Mouse (Mus musculus): ENCODE measurements around the gene Higd1b. TPM values are rescaled to one million over a fixed set of nuclear protein-coding genes. Genes with fewer than 3 reads are reported as not detected.

Higd1b gene
- polyA plus RNA-seq (2012; rRNA removed; ENCODE audit: low replicate concordance), result 3.1 and 6.5 TPM in 2 replicates

GRCm38 (mm10) chr11:102835549-102835948 is at the start of gene Higd1b:
Gene Higd1b, plus strand, starts transcription at chr11:102835849.

GRCm38 (mm10) chr11:102819021-102819782 is 16.4 kb upstream of the Higd1b start, which contains the start of gene Gjc1:
Gene Gjc1, minus strand, starts transcription at chr11:102819700.

DNA sequence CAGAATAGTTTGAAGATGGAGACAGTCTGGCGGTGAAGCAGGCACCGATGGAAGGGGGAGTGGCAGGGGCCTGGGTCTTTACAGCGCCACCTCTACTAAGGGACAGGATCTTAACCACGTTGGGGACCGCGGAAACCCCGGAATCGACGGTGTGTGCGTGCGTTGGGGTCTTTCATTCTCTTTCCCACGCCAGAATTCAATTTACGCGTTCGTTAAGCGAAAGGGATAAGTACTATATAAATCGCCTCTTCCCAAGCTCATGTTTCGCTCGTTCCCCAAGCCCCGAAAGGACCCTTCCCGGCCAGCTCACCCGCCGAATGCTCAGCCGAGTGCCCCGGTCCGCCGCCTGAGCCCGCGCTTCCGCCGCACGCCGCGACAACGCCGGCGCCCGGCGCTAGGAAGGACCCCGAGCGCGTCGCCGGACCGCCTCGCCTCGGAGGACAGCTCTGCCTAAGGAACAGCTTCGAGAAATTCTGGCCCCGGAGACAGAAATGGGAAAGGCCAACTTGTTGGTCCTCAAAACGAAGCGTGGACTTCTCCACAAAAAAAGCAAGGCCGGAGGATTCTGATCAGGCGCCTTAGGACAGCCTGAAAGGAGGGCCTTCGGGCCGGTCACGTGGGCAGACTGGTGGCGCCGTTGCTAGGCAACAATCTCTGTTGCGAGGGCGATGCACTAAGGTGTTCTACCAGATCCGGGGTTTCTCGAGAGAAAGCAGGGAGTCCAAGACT is 45.1 kb downstream of the Higd1b start, which contains the start of the genes Eftud2 and Ccdc103:
TSS of gene Eftud2 (minus strand) at position 401 of the 729 bp plus-strand sequence.
TSS of gene Ccdc103 (plus strand) at position 620 of the 729 bp plus-strand sequence.

GRCm38 (mm10) chr11:102884616-102885219 is 49.1 kb downstream of the Higd1b start, which contains the start of gene Fam187a:
Gene Fam187a, plus strand, starts transcription at chr11:102885169.

Other genes starting within 250 kb of the Higd1b start
- 21.5 and 45.3 TPM in 2 replicates for gene Fzd2, start 231.5 kb upstream of the Higd1b start, polyA plus RNA-seq (2012; rRNA removed; ENCODE audit: low replicate concordance)
- not detected in 2 replicates for gene Meioc, start 172.1 kb upstream of the Higd1b start, polyA plus RNA-seq (2012; rRNA removed; ENCODE audit: low replicate concordance)
- gene Ccdc43, start 138.1 kb upstream of the Higd1b start, polyA plus RNA-seq (2012; rRNA removed; ENCODE audit: low replicate concordance), result 4.6 and 10.7 TPM in 2 replicates
- gene Adam11, start 74.4 kb upstream of the Higd1b start, polyA plus RNA-seq (2012; rRNA removed; ENCODE audit: low replicate concordance), result 6.2 and 16.5 TPM in 2 replicates
- 3.8 and 7.5 TPM in 2 replicates for gene Gjc1, start 16.1 kb upstream of the Higd1b start, polyA plus RNA-seq (2012; rRNA removed; ENCODE audit: low replicate concordance)
- 110 and 130 TPM in 2 replicates for gene Eftud2, start 45.1 kb downstream of the Higd1b start, polyA plus RNA-seq (2012; rRNA removed; ENCODE audit: low replicate concordance)
- gene Ccdc103, start 45.4 kb downstream of the Higd1b start, polyA plus RNA-seq (2012; rRNA removed; ENCODE audit: low replicate concordance), result 0.17 and 0.23 TPM in 2 replicates
- not detected in 2 replicates for gene Fam187a, start 49.3 kb downstream of the Higd1b start, polyA plus RNA-seq (2012; rRNA removed; ENCODE audit: low replicate concordance)
- gene Gfap, start 65.1 kb downstream of the Higd1b start, polyA plus RNA-seq (2012; rRNA removed; ENCODE audit: low replicate concordance), result 0.14 and 0.29 TPM in 2 replicates
- gene Kif18b, start 89.3 kb downstream of the Higd1b start, polyA plus RNA-seq (2012; rRNA removed; ENCODE audit: low replicate concordance), result 1.1 and 2.2 TPM in 2 replicates
- gene C1ql1, start 110.8 kb downstream of the Higd1b start, polyA plus RNA-seq (2012; rRNA removed; ENCODE audit: low replicate concordance), result 0.13 TPM in 1 of 2 replicates, not detected in the other
- gene Nmt1, start 192.3 kb downstream of the Higd1b start, polyA plus RNA-seq (2012; rRNA removed; ENCODE audit: low replicate concordance), result 32.0 and 53.6 TPM in 2 replicates
- 76.9 and 78.1 TPM in 2 replicates for gene Dcakd, start 192.5 kb downstream of the Higd1b start, polyA plus RNA-seq (2012; rRNA removed; ENCODE audit: low replicate concordance)

Measured in mammary gland, adult 2 months (tissue).